Mouse (Mus musculus) lung, adult 2 months (tissue): ENCODE measurements around the gene Fgfr3.

ENCODE experiments used
- CTCF ChIP-seq: fragments of 200-500 bp; IDR thresholded peaks from 2 replicates; pipeline ENCODE4 v1.5.1; 2011; ENCODE audit warnings: mild to moderate bottlenecking, low read length, control low read depth; ENCODE audit not compliant: insufficient read depth
- POLR2A ChIP-seq: fragments of 200-500 bp; IDR thresholded peaks from 2 replicates; pipeline ENCODE4 v1.6.1; 2011; ENCODE audit warnings: low read depth, mild to moderate bottlenecking, control low read depth, low read length, borderline replicate concordance; ENCODE audit errors: extremely low read depth

- TF ChIP-seq CTCF (no peak), POLR2A (no peak)
These were observed 60.5 kb downstream of the Fgfr3 start for GRCm38 (mm10) chr5:33781964-33782344.
